Mouse (Mus musculus) erythroid progenitor cell, adult 5-6 weeks (primary cell): ENCODE measurements around the gene Aunip. TPM values are rescaled to one million over a fixed set of nuclear protein-coding genes. Genes with fewer than 3 reads are reported as not detected.

Source experiments
- ATAC-seq: replicated peaks from 2 replicates; pipeline ENCODE4 v1.8.0; 2016; ENCODE audit warnings: moderate number of reproducible peaks, mild to moderate bottlenecking, moderate TSS enrichment, inconsistent platforms; ENCODE audit not compliant: poor library complexity, low FRiP score, severe bottlenecking
- total RNA-seq, 2 experiments: library from RNA; stranded (forward) in 1 of 2; stranded (reverse) in 1 of 2; fragments of 150-400 nt in 1 of 2; fragments of 186-747, 209-891 nt in 1 of 2; gene quantifications; 2 replicates each; pipeline versions ENCODE4 v1.2.3 to v1.2.4; 2015 to 2017; ENCODE audit warnings: low replicate concordance in 2 of 2

Aunip gene
- total RNA-seq, 2 experiments from 2014 or later = 3.8 to 16.3 TPM

DNA sequence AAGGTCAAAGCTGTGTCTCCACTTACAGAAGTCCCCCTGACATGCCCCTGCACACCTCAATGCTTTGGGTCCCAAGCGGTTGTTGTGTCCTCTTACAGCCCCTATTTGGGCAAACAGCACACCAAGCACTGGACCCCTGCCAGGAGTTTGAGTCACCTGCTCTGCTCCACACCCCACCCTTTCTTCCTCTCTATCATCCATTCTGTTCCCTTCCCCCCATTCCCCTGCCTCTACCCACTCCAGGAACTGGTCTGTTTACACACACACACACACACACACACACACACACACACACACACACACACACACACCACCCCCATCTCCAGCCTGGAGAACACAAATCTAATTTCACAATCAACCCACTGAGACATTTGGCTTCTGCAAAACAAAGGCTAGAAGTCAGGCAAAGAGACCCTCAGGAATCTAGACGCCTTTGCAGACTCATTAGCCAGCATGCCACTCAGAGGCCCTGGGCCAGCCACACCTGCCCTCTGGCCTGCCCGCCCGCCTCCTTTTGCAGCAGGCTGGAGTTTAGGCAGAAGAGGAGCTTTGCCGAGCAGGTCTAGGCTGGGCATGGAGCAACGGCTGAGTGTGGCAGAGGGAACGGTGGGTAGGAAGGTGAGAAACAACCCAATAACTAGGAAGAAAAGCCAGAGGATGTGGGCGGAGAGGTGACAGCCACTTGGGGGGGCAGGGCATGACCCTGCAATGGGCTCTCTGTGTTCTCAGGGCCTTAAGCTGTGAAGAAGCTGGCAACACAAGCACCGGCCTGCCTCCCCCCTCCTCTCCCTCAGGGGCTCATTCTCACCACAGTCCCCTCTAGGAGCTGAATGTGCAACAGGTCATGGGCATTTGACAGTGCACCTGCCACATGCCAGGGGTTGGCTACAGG, 36.3 kb downstream of the Aunip start:
- ATAC-seq = no peak

DNA sequence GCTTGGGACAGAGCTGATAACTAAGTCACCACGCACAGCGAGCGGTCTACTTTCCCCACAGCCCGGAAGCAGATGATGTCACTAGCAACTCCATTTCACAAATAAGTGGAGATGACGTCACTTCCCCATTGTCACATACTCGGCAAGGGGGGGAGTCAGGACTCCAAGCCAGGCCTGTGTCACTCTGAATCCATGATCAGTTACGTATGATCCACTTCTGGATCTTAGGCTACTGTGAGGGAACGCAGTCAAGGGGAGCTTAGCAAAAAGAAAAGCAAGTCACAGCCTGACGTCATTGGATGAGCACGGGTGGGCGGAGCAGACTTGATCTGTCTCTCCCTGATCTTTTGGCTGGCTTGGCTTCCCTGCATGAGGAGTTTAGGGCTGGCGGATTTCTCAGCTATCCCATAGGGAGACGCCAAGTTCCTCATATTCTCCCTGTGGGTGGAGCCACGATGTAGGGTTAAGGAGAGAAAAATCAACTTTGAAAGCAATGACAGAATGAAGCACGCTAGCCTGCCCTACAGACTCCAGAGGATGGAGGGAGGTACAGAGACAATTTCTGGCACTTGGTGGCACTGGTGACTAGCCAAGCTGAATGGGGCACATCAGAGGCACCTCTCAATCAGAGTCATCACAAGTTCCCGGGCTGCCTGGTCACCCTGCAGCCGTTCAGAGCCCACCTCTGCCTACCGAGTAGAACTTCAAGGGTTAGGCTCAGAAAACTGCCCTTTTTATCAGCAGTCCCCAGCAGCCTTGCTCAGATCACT, 37.6 kb downstream of the Aunip start:
- ATAC-seq = no peak

DNA sequence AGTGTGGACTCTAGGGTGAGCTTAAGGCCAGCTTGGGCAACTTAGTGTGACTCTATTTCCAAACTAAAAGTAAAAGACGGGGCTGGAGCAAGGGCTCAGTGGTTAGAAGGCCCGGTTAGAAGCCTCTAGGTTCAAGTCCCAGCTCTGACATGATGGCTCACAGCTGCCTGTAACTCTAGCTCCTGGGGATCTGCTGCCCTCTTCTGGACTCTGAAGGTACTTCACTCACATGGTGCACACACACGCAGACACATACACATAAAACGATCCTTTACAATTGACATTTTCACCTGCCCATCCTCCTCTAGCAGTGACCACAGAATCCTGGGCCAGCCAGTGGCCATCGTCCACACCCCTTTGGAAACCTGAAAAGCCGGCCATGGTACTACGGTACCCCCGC, 39.1 kb downstream of the Aunip start:
- ATAC-seq = no peak

DNA sequence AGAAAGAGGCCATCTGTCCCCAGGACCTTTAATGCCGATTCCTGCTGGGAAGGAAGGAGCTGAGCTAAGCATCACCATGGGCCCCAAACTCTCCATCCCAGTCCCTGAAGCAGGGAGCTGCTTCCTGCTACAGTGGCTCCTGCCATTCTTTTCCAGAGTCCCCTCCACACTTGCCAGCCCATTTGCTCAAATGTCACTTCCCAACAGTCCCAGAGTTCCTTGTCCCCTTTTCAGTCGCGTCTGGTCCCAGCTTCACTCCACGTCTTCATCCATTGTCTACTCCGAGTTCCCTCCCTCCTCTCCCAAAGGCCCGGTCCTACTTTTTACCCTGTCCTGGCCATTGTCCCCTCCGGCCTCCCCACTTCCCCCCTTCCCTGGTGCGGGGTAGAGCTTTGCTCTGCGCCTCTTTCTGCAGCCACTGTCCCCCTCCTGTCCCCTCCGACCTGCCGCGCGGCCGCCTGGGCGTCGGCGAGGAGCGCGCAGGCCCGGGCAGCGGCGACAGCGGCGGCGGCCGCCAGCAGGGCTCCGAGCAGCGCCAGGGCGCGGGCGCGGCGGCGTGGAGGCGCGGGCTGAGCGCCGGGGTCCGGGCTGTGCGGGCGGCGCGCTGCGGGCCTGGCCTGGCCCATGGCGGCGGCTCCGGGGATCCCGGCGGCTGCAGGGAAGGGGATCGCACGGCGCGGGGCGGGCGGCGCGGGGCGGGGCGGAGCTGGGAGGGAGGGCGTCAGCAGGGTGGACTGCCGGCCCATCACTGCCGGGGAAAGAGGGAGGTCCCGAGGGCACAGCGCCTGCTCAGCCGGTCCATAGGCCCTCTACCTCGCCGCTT, 40.9 kb downstream of the Aunip start, which contains the start of gene Selenon:
Gene Selenon (minus strand): TSS at position 673 of the 823 bp plus-strand sequence.
- peak; percentile 37 for ATAC-seq

DNA sequence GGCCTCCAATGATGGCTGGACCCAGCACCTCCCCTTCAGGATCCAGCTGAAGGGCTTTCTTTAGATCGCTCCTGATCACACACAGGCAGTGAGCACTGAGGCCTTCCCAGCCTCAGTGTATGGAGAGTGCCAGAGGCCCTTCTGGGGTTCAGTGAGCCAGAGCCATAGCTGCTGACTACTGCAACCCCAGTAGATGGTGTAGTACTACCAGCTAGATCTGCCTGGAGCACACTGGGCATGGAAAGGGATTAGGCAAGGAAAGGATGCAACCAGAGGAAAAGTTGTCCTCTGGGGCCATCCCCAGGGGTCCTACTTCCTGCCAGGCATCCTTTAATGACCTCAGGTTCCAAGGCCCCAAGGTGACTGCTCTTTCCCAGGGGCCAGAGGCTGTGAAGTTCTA, 42.8 kb downstream of the Aunip start:
- no peak for ATAC-seq

DNA sequence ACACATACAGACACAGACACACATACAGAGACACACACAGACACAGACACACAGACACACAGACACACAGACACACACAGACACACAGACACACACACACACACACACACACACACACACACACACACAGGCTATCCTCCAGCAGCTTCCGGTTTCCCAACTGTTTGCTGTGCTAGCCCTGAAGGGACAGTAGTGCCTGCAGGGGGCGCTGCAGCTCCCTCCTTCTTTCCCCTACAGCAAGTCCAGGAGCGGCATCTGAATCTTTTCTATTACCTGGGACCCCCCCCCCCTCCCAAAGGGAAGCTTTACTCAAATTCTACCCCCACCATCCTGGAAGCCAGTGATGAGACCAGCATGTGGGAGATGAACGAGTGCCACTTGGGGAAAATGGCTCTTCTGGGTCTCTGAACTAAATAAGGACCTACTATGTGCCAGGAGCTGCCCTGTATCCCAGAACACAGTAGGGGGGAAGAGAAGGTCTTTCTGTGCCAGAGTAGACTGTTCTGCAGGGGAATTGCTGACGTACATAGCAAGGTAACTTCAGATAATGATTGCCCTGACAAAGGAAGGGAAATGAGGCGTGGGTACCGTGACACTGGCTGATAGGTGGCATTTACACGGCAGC, 45.3 kb downstream of the Aunip start:
- no peak for ATAC-seq

DNA sequence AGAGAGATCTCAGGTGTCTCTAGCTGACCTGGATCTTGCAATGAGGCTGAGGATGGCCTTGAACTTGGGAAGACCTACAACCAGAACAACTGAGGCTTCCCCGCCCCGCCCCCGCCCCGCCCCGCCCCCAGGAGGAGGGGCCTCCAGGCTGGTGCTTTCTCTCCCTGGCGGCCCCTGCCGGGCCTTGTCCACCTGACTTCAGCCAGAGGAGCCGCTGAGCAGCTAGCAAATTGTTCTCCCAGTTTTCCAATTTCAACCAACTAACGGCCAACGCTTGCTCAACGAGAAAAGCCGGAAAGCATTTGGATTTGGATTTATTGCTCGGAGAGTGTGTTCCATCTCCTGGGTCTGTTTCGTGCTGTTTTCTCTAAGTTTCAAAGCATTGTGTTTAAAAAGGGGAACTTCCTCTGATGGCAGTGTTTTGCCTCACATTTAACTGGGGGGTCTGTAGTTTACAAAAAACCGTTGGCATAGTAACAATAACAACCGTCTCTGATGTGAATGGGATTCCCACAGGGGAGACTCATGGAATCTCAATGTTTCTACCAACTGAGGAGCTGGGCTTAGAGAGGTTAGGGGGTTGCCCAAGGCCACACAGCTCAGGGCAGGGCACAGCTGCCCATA, 46.9 kb downstream of the Aunip start:
- ATAC-seq = no peak

DNA sequence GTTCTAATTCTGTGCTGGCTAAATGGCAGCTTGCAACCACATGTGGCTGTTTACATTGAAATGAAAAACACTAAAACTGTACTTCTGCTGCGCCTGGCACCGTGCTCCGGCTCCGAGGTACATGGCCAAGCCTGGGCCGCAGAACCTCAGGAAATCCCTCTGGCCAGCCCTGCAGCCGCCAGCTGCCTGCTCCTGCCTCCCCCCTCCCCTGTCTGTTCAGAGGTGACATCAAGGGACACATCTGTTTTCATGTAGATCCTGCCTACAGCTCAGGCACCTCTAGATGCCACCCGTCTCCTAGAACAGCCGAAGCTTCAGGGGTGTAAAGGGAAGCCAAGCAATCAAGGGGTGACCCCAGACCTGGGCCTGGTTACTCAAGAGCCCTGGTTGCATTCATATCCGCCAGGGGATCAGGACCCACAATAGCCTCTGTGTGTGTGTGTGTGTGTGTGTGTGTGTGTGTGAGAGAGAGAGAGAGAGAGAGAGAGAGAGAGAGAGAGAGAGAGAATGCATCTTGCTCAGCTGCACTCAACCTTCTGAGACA, 47.8 kb downstream of the Aunip start:
- no peak for ATAC-seq

DNA sequence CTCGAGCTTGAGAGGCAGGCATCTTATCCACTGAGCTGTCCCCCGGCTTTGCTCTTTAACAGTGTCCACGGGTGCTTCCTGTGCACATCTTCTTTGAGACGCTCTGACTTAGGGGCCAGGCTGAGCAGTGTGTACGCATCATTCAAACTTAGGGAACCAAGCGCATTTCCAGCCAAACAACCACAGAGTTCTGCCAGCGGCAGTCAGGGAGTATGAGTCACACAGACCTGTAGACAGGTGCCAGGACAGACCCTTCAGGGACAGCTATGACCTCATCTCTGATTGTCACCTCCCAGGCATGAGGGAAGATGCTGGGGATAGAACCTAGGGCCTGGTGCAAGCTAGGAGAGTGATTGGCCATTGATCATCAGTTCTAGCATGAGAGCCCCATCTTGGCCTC, 48.4 kb downstream of the Aunip start:
- ATAC-seq = no peak

DNA sequence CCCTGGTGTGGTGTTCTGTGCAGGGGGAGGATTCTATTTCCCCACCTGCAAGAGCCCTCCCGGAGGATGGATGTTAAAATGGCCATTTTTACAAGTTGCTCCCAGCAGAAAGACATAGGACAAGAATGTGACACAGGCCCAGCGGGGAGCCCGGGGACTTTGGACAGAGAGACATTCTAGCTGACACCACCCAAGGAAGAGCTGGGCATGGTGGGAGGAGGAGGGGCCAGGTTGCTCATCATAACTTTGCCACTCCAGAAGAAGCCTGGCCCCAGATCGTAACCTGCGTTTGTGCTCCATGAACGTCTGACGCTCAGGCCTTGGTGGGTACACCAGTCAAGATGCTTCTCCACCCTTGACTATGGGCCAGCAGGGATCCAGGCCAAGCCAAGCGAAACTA, 49.9 kb downstream of the Aunip start:
- ATAC-seq = no peak

DNA sequence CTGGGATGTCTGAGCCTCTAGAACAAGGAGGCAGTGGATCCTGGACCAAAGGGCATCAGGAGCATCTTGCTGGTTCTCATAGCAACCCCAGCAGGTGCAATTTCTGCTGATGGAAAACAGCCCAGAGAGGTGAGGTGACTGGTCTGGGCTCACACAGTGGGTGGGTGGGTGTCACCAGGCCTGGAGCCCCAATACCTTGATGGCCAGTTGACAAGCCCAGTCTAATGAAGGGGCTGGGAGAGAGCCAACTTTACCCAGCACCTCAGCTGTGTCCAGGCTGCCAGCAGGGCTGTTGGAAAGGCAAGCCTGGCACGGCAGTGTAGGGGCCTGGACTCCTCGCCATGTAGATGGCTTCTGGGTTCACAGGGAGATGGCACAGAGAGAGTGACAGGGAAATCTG, 51.2 kb downstream of the Aunip start:
- ATAC-seq = no peak

DNA sequence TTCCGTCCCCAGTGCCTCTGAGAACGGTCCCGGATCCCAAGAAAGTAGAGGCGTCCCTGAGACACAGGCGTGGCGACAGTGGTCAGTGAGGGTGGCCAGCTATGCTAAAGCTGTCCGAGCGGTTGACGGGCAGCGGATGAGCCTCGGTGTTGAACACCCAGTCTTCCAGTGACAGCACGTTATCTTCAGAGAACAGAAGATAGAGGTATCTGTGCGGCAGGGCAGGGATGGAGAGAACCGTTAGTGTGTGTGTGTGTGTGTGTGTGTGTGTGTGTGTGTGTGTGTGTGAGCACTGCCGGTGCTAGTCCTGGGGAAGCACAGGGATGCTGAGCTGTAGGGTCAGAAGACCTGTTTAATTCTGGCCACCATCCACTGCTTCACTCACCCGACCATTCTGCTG, 52.8 kb downstream of the Aunip start:
- ATAC-seq = 0 out of 2 replicates have a peak, but pooled peaks have one; percentile 14

DNA sequence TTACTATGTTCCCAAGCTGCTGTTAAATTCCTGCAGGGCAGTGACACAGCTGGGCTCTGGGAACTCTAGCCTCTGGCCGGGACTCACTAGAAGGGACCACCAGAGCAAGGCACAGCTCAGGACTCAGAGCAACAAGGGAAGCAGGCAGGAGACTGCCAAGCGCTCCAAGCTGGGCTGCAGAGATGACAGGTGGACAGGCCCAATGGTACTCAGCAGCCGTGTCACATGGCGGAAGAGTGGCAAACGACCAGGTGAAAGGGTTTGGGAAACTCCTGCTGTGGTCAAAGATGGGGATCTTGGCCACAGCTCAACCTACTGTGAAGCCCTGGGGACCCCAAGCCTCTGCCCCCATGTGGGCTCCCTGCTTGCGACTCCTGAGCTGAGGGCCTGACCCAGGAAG, 53.3 kb downstream of the Aunip start:
- ATAC-seq = peak; percentile 20; the same call in 1 of the 2 replicates

DNA sequence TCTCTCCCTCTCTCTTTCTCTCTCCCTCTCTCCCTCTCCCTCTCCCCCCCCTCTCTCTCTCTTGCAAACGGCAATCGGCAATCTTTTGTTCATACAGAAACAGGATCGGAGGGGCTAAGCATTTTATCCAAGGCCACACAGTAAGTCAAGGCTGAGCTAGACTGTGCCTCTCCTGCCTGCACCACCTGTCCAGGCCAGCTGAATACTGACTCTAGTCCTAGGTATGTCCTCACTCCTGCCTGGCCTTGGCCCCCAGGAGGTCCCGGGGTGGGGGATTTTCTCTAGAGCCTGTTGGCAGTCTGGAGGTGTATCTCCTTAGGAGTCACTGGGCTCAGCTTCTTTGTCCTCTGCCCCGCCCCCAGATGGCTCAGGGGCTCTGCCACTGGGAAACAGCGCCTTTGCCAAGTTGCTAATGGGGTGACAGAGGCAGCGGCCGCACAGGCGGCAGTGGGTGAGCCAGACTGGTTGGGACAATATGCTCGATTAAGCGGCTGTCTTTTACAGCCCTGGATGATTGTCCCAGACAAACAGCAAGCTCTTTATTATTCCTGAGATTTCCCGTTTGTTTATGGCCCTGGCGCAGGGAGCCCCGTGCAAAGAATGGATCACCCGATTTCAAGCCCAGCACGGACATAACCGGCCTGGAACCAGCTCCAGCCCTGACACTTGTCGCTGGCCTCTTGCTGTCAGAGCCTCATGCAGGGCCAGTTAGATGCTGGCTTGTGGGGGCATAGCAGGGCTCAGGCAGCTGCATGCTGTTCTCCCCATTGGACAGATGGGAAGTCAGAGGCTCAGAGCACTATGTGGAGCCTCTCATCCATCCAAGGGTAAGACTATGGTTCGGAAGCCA, 56.8 kb downstream of the Aunip start:
- ATAC-seq = no peak

DNA sequence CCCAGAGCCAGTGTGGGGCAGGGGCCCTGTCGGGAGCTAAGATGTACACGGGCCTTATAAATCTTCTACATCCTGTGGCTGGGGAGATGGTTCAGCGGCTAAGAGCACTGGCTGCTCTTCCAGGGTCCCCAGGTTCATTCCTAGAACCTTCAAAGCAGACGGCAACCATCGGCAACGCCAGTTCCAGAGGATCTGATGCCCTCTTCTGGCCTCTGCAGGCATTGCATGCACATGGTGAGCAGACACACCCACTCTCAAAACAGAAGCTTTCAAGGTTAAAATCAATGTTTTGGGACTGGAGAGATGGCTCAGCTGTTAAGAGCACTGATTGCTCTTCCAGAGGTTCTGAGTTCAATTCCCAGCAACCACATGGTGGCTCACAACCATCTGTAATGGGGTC, 58.4 kb downstream of the Aunip start:
- no peak for ATAC-seq

DNA sequence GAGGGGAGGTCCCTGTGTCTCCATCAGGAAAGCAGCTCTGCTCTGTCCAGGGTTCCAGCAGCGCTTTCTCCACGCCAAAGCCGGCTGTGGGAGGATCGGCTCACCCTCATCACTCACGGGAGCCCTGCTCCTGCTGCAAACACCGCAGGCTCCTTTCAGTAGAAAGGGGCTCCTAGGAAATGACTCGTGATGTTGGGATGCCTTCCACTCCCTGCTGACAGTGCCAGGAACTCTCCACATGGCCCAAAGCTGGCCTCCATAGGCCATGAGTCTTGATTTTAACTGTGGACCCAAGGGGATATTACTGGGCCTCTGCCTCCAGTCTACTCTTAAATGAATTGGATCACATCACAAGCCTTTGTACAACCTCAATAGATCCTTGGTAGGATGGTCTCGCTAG, 59.0 kb downstream of the Aunip start:
- no peak for ATAC-seq

DNA sequence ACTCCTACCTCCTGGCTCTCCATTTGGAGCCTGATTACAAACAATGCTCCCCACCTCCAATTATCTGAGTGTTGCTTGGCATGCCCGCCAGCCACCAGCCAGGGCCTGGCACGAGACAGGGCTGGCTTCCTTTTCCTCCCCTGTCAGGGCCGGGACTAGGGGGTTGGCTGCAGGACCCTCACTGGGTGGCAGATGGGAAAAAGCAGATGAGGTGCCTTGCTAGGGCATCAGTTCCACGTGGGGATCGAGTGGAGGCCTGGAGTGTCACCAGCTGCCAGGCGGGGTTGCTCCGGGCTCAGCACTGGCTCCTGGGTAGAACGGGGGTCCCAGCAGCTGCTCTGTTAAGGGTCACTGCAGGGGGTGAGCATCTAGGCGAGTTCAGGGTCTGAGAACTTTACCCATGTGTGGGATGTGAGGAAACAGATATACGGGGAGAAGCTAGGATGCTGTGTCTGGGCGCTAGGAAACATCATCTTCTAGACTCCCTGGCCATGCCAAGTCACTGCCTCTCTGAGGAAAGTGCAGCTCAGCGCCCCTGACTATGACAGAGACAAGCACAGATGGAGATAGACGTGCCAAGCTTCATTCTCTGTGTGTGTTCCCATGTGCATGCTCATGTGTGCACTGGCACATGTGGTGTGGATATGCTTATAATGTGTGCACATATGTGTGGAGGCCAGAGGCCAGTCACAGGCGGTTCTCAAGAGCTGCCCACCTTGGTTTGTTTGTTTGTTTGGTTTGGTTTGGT, 60.1 kb downstream of the Aunip start:
- no peak for ATAC-seq
